Mouse (Mus musculus): ENCODE results near the gene Lpin2.

- TF ChIP-seq CTCF (IDR thresholded peaks at IDR 0.05; ENCODE audit: control insufficient read depth, insufficient read depth, insufficient replicate concordance, low read depth, low read length) (no peak), POLR2A (IDR thresholded peaks at IDR 0.05; ENCODE audit: control insufficient read depth, low read depth, low read length) (no peak)
Observed at GRCm38 (mm10) chr17:71228651-71229050, 46.3 kb downstream of the Lpin2 start.

Data from testis, adult 2 months (tissue).